Mouse (Mus musculus): Measurements from ENCODE around the gene Spop. TPM values are rescaled to one million over a fixed set of nuclear protein-coding genes. Genes with fewer than 3 reads are reported as not detected.
A peak's percentile ranks its signal among the peaks of the same experiment; 100 is the strongest.

Spop gene
- total RNA-seq, 2 experiments from 2014 or later, result 61.7 to 75.5 TPM

GRCm38 (mm10) chr11:95514298-95514861 lies 100.5 kb downstream of the Spop start, which contains the start of gene Nxph3:
Nxph3 (minus strand) TSS chr11:95514570.
- no peak for ATAC-seq (replicated peaks; ENCODE audit: low FRiP score, poor library complexity, severe bottlenecking)

DNA sequence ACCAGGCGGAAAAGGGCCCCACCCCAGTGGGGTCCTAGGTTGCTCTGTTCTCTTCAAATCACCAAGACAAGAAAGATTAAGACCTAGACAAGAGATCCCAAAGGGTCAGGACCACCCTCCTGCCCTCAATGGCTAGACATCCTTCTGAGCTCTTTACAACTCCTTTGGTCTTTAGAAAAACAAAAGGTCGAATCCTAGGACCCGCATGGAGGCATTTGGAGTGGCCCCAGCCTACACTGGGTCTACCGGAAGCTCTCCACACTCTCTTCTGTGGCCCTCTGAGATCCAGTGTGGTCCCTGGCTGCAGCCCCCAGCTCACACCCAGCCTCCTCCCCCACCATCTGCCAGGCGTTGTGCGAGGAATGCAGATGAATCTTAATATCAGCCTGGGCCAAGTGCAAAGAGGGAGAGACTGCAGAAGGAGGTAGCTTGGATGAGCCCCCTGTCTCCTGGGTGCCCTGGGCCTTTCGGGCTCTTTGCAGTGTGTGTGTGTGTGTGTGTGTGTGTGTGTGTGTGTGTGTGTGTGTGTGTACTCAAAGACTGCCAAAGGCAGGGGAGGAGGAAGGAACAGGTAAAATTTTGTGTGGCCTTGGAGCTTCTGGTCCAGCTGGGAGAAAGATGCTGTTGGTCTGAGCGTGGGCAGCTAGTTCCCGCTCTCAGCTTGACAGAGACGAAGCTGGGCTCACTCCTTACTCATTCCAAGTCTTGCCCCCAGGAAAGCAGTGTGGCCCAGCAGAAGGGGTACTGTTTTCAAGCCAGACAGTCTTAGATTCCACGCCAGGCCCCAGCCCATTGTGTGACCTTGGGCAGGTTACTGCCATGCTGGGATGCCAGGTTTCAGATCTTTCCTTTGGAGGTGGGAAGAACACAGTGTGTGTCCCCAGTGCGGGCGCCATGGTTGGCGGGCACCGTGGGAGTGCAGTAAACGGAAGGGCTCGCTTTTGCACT lies 101.8 kb downstream of the Spop start:
- ATAC-seq (replicated peaks; ENCODE audit: low FRiP score, poor library complexity, severe bottlenecking), result no peak

GRCm38 (mm10) chr11:95516491-95516911 lies 102.6 kb downstream of the Spop start:
- ATAC-seq (replicated peaks; ENCODE audit: low FRiP score, poor library complexity, severe bottlenecking), result no peak

DNA sequence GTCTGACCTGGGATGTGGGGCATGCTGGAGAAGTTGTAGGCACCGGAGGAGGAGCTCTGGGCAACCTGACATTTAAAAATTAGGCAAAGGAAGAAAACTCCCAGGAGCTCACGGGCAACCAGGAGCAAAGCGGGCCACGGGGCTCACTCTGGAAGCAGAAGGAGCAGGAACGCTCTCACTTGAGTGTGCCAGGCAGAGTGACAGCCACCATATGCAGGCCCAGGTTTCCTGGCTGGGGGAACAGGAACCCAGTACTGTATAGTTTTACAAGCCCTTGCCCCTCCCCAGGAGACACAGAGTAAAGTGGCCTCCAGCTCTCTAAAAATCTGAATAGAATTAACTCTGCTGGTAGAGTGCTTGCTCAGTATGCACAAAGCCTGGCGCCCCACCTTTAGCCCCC lies 103.3 kb downstream of the Spop start:
- ATAC-seq (replicated peaks; ENCODE audit: low FRiP score, poor library complexity, severe bottlenecking), result no peak

DNA sequence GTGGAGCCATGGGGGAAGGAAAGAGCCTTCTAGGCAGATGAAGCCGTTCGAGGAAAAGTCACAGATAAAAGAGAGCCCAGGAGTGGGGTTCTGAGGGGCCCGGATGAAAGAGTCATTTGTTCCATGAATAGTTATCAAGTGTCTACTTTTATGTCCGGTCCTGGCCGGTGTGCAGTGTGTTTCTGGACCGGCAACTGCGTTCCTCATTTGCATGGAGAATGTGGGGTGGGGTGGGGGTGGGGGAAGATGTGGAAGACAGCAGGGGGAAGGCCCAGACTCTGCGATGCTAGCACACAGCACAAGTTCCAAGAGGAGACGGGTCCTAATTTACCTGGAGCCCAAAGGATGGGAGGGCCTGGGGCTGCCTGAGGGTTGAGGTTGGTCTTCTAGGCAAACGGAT lies 105.4 kb downstream of the Spop start:
- no peak for ATAC-seq (replicated peaks; ENCODE audit: low FRiP score, poor library complexity, severe bottlenecking)

GRCm38 (mm10) chr11:95519996-95520395 lies 106.1 kb downstream of the Spop start:
- no peak for ATAC-seq (replicated peaks; ENCODE audit: low FRiP score, poor library complexity, severe bottlenecking)

- ATAC-seq (replicated peaks; ENCODE audit: low FRiP score, poor library complexity, severe bottlenecking), result peak; percentile 85
Observed at GRCm38 (mm10) chr11:95520456-95521072, 106.7 kb downstream of the Spop start.

GRCm38 (mm10) chr11:95521563-95521962 lies 107.7 kb downstream of the Spop start:
- ATAC-seq (replicated peaks; ENCODE audit: low FRiP score, poor library complexity, severe bottlenecking), result peak; percentile 67

DNA sequence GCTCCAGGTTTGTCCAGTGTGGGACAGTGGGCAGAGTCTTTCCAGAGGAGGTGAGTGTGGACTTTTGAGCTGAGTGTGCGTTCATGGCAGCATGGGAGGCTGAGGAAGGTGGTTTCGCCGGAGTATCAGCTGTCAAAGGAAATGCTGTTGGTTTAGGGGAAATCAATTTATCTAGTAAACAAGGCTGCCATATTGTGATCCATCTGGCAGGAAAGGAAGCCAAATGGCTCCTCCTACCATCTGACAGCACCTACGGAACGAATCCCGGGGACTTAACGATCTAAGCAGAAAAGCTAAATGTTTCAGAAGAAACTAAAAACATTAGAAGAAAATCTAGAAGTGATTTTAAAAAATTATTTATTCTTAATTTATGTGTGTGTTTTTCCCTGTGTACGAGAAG lies 113.4 kb downstream of the Spop start:
- no peak for ATAC-seq (replicated peaks; ENCODE audit: low FRiP score, poor library complexity, severe bottlenecking)

- ATAC-seq (replicated peaks; ENCODE audit: low FRiP score, poor library complexity, severe bottlenecking), result no peak
Observed at GRCm38 (mm10) chr11:95528231-95528630, 114.4 kb downstream of the Spop start.

DNA sequence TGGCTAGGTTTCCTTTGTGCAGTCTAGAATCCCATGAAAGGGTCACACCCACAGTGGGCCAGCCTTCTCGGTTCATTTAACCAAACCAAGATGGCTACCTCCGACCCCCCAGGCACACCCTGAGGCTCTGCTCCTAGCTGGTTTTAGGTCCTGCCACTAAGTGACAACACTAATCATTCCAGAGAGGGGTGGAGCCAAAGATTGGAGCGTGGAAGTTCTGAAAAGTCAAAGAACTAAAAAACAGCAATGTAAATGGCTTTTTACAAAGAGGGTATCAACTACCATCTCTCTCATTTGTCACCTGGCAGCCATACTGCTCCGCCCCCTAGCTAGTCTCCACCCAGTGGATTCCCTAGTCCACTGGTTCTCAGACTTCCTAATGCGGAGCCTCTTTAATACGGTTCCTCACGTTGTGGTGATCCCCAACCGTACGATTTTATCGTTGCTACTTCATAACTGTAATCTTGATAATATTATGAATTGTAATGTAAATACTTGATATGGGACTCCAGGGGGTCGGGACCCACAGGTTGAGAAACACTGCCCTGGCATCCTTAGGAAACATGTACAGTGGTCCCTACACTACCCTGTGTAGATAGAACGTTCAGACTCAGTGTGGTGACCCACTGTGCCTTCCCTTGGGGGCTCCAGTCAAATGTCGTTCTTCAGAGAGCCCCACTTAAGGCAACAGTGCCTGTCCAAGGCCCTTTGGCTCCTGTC lies 118.6 kb downstream of the Spop start:
- no peak for ATAC-seq (replicated peaks; ENCODE audit: low FRiP score, poor library complexity, severe bottlenecking)

DNA sequence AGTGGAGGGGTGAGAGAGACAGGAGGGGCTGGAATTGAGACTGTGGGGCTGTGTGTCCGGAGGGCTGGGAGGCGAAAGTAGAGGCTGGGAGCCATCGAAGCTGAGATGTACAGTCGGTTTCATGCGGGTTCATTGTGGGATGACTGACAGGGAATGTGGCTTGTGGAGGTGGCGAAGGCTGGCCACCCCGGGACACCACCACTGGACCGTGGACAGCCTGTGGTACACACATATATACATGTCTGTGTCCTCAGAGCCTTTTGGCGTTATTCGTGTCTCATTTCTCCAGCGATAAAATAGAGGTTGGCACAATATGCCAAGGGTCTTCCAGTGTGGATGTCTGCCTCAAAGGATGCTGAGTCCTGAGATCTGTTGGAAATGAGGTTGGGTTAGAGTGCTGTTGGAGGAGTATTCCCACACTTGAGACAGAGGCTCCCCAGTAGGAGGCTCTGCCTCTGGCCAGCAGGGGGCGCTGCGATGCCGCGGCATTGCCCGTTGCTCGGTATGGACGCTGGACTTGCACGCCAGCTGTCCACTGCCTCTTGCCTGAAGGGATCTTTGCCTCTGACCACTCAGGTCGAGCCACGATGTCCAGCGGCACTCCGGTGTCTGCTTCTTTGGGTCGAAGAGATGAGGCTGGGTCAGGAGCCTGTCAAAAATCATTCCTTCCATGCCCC lies 119.7 kb downstream of the Spop start:
- ATAC-seq (replicated peaks; ENCODE audit: low FRiP score, poor library complexity, severe bottlenecking), result peak; percentile 75

- no peak for ATAC-seq (replicated peaks; ENCODE audit: low FRiP score, poor library complexity, severe bottlenecking)
Observed at GRCm38 (mm10) chr11:95538378-95539104, 124.7 kb downstream of the Spop start.

GRCm38 (mm10) chr11:95540637-95541385 lies 126.9 kb downstream of the Spop start:
- no peak for ATAC-seq (replicated peaks; ENCODE audit: low FRiP score, poor library complexity, severe bottlenecking)

Data from erythroid progenitor cell, adult 5-6 weeks (primary cell).